Mouse (Mus musculus): ENCODE data around the gene Cdc42se2. TPM values are rescaled to one million over a fixed set of nuclear protein-coding genes. Genes with fewer than 3 reads are reported as not detected.

Cdc42se2 gene
- total RNA-seq, 1 experiment, result 53.8 TPM

DNA sequence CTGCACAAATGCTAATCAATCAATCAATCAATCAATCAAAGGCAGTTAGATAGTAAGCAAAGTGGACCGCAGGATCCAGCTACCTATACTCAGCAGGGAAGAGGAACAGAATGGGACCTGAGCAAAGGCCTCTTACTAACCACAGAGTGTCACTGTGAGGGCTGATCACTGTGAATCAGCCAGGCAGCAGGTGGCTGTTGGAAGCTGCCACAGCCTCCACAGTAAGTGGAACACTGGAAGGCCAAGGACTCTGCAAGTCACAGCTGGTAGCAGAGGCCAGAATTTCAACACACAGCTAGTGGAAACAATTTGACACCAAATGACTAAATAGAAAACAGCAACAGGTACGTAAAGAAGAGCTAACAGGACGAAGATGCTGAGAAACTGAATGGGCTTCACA lies 68.9 kb downstream of the Cdc42se2 start:
- no peaks in the 10 kb centered on the region for H3K4me1 ChIP-seq (ENCODE audit: control insufficient read depth in 2 of 2, insufficient read depth in 2 of 2, low read length in 2 of 2, poor library complexity in 1 of 2)
- H3K9ac ChIP-seq (ENCODE audit: insufficient read depth, low read depth, low read length, poor library complexity, severe bottlenecking), result no peak overlapping the region
- no peak overlapping the region for H3K27ac ChIP-seq (ENCODE audit: insufficient read depth, low read depth, low read length, poor library complexity, severe bottlenecking)
- in situ Hi-C loops (cut with MboI; ENCODE audit: low sequenced_read_pairs in 2 of 2, unreplicated experiment in 2 of 2), result no loop called here
- no peak overlapping the region for H3K4me3 ChIP-seq (ENCODE audit: insufficient read depth in 1 of 2, low read depth in 1 of 2, low read length in 2 of 2, poor library complexity in 1 of 2, severe bottlenecking in 1 of 2)
- no peak for TF ChIP-seq HCFC1 (IDR thresholded peaks at IDR 0.05; ENCODE audit: borderline replicate concordance, insufficient read depth, low read length)
- TF ChIP-seq ZNF384 (IDR thresholded peaks at IDR 0.05; ENCODE audit: low read depth, low read length), result no peak
- no peak for TF ChIP-seq CHD2 (IDR thresholded peaks at IDR 0.05; ENCODE audit: low read depth, low read length)
- TF ChIP-seq MAFK (IDR thresholded peaks at IDR 0.05; ENCODE audit: insufficient read depth, low read depth, low read length), result no peak
- no peak for TF ChIP-seq ZC3H11A (IDR thresholded peaks at IDR 0.05; ENCODE audit: borderline replicate concordance, low read depth, low read length)
- no peak for DNase-seq (ENCODE audit: low read depth, low spot score)
- peaks cover 21% of the 10 kb centered on the region for H3K36me3 ChIP-seq (ENCODE audit: control insufficient read depth, insufficient read depth, low read length, poor library complexity, severe bottlenecking)
- H3K9me3 ChIP-seq (ENCODE audit: control insufficient read depth, insufficient read depth, low read depth, low read length), result no peaks in the 10 kb centered on the region

- TF ChIP-seq ZC3H11A (IDR thresholded peaks at IDR 0.05; ENCODE audit: borderline replicate concordance, low read depth, low read length) (no peak), ZNF384 (IDR thresholded peaks at IDR 0.05; ENCODE audit: low read depth, low read length) (no peak), CHD2 (IDR thresholded peaks at IDR 0.05; ENCODE audit: low read depth, low read length) (no peak), MAFK (IDR thresholded peaks at IDR 0.05; ENCODE audit: insufficient read depth, low read depth, low read length) (no peak), HCFC1 (IDR thresholded peaks at IDR 0.05; ENCODE audit: borderline replicate concordance, insufficient read depth, low read length) (no peak)
- no peaks in the 10 kb centered on the region for H3K9me3 ChIP-seq (ENCODE audit: control insufficient read depth, insufficient read depth, low read depth, low read length)
- no peak overlapping the region for H3K4me3 ChIP-seq (ENCODE audit: insufficient read depth in 1 of 2, low read depth in 1 of 2, low read length in 2 of 2, poor library complexity in 1 of 2, severe bottlenecking in 1 of 2)
- H3K27ac ChIP-seq (ENCODE audit: insufficient read depth, low read depth, low read length, poor library complexity, severe bottlenecking), result no peak overlapping the region
- no peak for DNase-seq (ENCODE audit: low read depth, low spot score)
- no peaks in the 10 kb centered on the region for H3K4me1 ChIP-seq (ENCODE audit: control insufficient read depth in 2 of 2, insufficient read depth in 2 of 2, low read length in 2 of 2, poor library complexity in 1 of 2)
- in situ Hi-C loops (cut with MboI; ENCODE audit: low sequenced_read_pairs in 2 of 2, unreplicated experiment in 2 of 2), result no loop called here
- H3K9ac ChIP-seq (ENCODE audit: insufficient read depth, low read depth, low read length, poor library complexity, severe bottlenecking), result no peak overlapping the region
- peaks cover 18% of the 10 kb centered on the region for H3K36me3 ChIP-seq (ENCODE audit: control insufficient read depth, insufficient read depth, low read length, poor library complexity, severe bottlenecking)
Observed at GRCm38 (mm10) chr11:54717893-54718292, 69.6 kb downstream of the Cdc42se2 start.

GRCm38 (mm10) chr11:54712849-54713248 lies 74.6 kb downstream of the Cdc42se2 start:
- H3K4me1 ChIP-seq (ENCODE audit: control insufficient read depth in 2 of 2, insufficient read depth in 2 of 2, low read length in 2 of 2, poor library complexity in 1 of 2), result no peaks in the 10 kb centered on the region
- H3K27ac ChIP-seq (ENCODE audit: insufficient read depth, low read depth, low read length, poor library complexity, severe bottlenecking), result no peak overlapping the region
- peaks cover 8% of the 10 kb centered on the region; the same call in 1 of the 2 replicates for H3K36me3 ChIP-seq (ENCODE audit: control insufficient read depth, insufficient read depth, low read length, poor library complexity, severe bottlenecking)
- no peak for TF ChIP-seq MAFK (IDR thresholded peaks at IDR 0.05; ENCODE audit: insufficient read depth, low read depth, low read length)
- TF ChIP-seq ZC3H11A (IDR thresholded peaks at IDR 0.05; ENCODE audit: borderline replicate concordance, low read depth, low read length), result no peak
- TF ChIP-seq CHD2 (IDR thresholded peaks at IDR 0.05; ENCODE audit: low read depth, low read length), result no peak
- TF ChIP-seq ZNF384 (IDR thresholded peaks at IDR 0.05; ENCODE audit: low read depth, low read length), result no peak
- no peak for TF ChIP-seq HCFC1 (IDR thresholded peaks at IDR 0.05; ENCODE audit: borderline replicate concordance, insufficient read depth, low read length)
- H3K9me3 ChIP-seq (ENCODE audit: control insufficient read depth, insufficient read depth, low read depth, low read length), result no peaks in the 10 kb centered on the region
- DNase-seq (ENCODE audit: low read depth, low spot score), result no peak
- H3K4me3 ChIP-seq (ENCODE audit: insufficient read depth in 1 of 2, low read depth in 1 of 2, low read length in 2 of 2, poor library complexity in 1 of 2, severe bottlenecking in 1 of 2), result no peak overlapping the region
- in situ Hi-C loops (cut with MboI; ENCODE audit: low sequenced_read_pairs in 2 of 2, unreplicated experiment in 2 of 2), result no loop called here
- H3K9ac ChIP-seq (ENCODE audit: insufficient read depth, low read depth, low read length, poor library complexity, severe bottlenecking), result no peak overlapping the region

DNA sequence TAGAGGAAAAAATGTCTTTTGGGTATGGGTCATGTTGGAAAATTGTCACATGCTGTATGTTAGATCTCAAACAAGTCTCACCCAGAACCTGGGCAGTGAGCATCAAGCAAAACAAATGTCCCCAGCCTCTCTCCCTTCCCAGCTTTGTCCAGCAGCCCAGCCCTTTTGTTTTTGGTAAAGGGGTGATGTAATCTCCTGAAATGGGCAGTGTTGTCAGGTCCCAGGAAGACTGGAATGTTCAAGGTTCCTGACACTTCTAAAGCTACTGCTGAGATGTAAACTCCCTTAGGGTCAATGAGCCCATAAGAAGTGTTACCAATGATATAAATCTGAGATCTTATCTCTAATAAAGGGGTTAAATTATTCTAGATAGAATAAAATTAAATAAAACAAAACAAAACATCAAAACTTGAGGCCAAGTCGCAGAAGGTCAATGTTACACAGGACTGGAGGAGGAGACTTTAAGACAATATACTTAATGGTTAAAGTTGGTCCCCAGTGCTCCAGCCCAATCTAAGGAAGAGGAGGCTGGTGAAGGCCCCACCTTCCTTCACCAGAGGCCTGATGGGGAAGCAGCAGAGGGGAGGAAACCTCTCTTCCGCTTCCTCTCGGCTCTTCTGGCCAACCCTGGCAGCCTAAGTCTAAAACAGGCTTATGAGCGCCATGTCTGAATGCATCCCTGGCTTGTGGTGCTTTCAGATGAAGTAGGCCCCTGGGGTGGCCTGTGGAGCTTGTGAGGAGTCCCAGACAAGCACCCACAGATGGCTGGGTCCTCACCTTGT lies 76.8 kb downstream of the Cdc42se2 start:
- Histone ChIP-seq H3K4me1 (ENCODE audit: control insufficient read depth in 2 of 2, insufficient read depth in 2 of 2, low read length in 2 of 2, poor library complexity in 1 of 2) (no peaks in the 10 kb centered on the region), H3K4me3 (ENCODE audit: insufficient read depth in 1 of 2, low read depth in 1 of 2, low read length in 2 of 2, poor library complexity in 1 of 2, severe bottlenecking in 1 of 2) (no peak overlapping the region), H3K27ac (ENCODE audit: insufficient read depth, low read depth, low read length, poor library complexity, severe bottlenecking) (no peak overlapping the region), H3K36me3 (ENCODE audit: control insufficient read depth, insufficient read depth, low read length, poor library complexity, severe bottlenecking) (peaks cover 2% of the 10 kb centered on the region; the same call in 1 of the 2 replicates), H3K9ac (ENCODE audit: insufficient read depth, low read depth, low read length, poor library complexity, severe bottlenecking) (no peak overlapping the region), H3K9me3 (ENCODE audit: control insufficient read depth, insufficient read depth, low read depth, low read length) (no peaks in the 10 kb centered on the region)
- no peak for TF ChIP-seq CHD2 (IDR thresholded peaks at IDR 0.05; ENCODE audit: low read depth, low read length)
- no peak for TF ChIP-seq ZC3H11A (IDR thresholded peaks at IDR 0.05; ENCODE audit: borderline replicate concordance, low read depth, low read length)
- in situ Hi-C loops (cut with MboI; ENCODE audit: low sequenced_read_pairs in 2 of 2, unreplicated experiment in 2 of 2), result no loop called here
- no peak for DNase-seq (ENCODE audit: low read depth, low spot score)

Data from ES-E14 (cell line).